Mouse (Mus musculus) common myeloid progenitor, adult 5-6 weeks (primary cell): ENCODE results near the gene Actr5. TPM values are rescaled to one million over a fixed set of nuclear protein-coding genes. Genes with fewer than 3 reads are reported as not detected.

Experiments used
- ATAC-seq: replicated peaks from 2 replicates; pipeline ENCODE4 v1.8.0; 2016; ENCODE audit warnings: low read depth, mild to moderate bottlenecking, moderate TSS enrichment, inconsistent platforms; ENCODE audit not compliant: poor library complexity, severe bottlenecking
- total RNA-seq: library from RNA; stranded (forward); fragments of 200-1000, 187-1606 nt; gene quantifications from 2 replicates; pipeline ENCODE4 v1.2.3, GENCODE M21; 2017

Gene Actr5
- 14.7 and 15.3 TPM in 2 replicates for total RNA-seq

GRCm38 (mm10) chr2:158624718-158625222 lies at the start of gene Actr5:
Actr5 (plus strand) TSS chr2:158624888.
- peak; percentile 96 for ATAC-seq

- ATAC-seq, result no peak
Measured at GRCm38 (mm10) chr2:158579979-158580378, 44.7 kb upstream of the Actr5 start.

GRCm38 (mm10) chr2:158584621-158585358 lies 39.9 kb upstream of the Actr5 start:
- 0 out of 2 replicates have a peak, but pooled peaks have one; percentile 15 for ATAC-seq

- no peak for ATAC-seq
Measured at GRCm38 (mm10) chr2:158588524-158589271, 36.0 kb upstream of the Actr5 start.

DNA sequence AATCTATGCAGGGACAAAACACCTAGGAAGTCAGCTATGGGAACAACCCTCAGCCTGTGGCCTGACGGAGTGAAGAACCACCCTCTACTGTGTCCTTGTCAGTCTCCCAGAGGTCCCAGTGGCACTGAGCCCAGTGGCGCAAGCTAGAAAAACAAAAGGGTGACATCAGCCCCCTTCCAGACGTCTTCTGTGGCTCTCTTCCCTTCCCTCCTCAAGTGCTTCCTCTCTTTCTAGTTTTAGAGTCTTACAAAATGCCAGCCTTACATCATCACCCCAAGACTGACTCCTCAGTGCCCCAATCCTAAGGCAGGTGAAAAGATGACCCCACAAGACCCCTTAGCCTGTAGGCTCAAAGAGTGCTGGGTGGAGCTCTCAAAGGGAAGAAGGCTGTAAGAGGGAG lies 34.2 kb upstream of the Actr5 start:
- ATAC-seq, result no peak

- no peak for ATAC-seq
Measured at GRCm38 (mm10) chr2:158591286-158591685, 33.4 kb upstream of the Actr5 start.

DNA sequence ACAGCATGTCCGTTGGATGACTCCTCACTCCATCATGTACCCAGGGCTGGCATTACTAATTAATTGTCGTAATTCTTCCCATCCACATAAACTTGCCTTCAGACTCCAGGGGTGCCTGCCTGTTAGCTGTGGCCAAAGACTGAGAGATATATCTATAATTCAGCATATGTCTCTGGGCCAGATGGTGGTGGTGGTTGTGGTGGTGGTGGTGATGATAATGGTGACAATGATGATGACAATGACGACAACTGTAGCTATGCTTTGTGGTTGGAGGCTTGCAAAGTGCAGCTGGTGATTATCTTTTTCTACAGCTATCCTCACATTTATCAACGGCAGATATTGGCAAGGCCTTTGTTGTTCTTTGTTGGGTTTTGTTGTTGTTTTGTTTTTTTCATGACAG lies 31.3 kb upstream of the Actr5 start:
- no peak for ATAC-seq

- ATAC-seq, result peak; percentile 52; the same call in 1 of the 2 replicates
Measured at GRCm38 (mm10) chr2:158595103-158595502, 29.6 kb upstream of the Actr5 start.

DNA sequence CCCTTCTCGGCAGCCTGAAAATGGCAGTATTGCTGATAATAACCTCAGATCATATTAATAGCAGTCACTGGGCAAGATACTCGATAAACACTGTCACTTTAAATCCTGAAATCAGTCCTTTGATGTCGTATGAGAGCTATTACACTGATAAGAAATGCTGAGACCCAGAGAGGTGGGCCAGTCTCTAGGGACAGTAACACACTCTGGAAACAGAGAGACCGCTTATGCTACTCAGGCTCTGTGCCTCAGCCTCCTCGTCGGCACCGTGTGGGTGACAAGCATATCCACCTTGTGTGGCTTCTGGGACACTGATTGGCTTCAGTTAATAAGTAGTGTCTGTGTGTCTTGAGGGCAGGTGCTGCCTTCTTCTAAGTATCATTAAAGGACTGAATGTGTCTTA lies 29.1 kb upstream of the Actr5 start:
- no peak for ATAC-seq

- ATAC-seq, result peak; percentile 89
Measured at GRCm38 (mm10) chr2:158596803-158597202, 27.9 kb upstream of the Actr5 start.

DNA sequence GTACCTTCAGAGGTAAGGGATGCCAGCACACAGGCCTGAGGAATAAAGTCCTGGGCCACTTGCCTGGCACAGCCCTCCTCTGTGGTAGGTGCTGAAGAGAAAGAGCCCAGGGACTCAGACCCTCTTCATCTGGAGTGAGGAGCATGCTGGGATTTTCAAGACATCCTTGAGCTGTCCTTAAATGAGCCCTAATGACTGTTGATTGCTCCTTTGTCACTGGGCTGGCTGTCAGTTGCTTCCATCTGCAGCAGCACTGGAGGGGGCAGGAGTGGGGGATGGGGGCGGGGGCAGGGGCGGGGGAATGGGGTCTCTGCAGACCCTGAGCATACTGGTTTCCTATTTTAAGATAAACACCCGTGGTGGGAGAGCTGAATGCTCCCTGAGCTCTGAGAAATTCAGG lies 24.2 kb upstream of the Actr5 start:
- no peak for ATAC-seq

DNA sequence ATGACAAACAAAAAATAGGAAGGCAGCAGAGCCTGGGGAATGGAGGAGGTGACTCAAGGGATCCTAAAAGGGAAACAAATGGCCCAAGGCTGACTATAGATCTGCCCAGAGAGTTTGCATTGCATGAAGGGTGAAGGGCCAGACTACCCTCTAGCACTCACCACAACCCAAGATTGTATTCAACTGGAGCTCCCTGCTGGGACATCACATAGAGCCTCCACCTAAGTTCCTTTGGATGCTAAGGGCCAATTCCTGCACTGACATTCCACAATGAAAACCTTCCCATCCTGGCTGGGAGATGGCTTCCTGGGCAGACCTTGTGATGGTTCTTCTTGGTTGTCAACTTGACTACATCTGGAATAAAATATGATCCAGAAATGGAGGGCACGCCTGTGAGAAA lies 23.4 kb upstream of the Actr5 start:
- no peak for ATAC-seq

DNA sequence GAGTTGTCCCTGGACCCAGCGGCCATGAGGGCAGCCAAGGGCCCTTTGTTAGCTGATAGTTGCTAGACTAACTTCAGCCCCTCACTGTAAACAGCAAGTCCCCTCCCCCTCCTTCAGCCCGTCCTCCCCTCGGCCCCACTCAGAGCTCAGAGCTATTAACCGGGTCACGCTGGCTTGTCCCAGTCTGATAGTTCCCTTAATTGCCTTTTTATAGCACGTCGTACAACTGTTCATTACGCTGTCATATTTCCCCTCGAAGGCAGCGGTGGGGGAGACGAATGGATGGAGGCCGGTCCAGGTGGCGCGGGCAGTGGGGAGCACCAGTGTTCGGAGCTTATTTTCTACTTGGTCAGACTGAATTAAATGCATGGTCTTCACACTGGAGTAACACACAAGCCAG lies 22.0 kb upstream of the Actr5 start:
- ATAC-seq, result no peak

GRCm38 (mm10) chr2:158606511-158606964 lies 18.1 kb upstream of the Actr5 start:
- ATAC-seq, result peak; percentile 71

DNA sequence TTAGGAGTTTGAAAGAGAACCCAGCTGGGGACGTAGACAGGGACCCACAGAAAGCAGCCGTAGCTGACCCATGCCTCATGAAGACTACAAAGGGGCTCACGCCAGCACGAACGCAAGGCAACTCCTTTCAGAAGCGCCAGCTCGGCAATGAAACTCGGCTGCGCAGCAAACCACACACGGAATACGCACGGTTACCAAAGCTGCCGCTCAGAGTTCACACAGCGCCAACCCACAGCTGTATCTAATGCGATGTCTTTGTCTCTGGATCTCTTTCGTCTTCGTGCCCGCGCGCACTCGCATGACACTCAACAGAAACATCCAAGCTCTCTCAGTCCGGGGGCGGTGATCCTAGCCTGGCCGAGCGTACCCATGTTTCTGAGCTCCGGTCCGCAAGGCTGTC lies 15.0 kb upstream of the Actr5 start:
- ATAC-seq, result no peak

DNA sequence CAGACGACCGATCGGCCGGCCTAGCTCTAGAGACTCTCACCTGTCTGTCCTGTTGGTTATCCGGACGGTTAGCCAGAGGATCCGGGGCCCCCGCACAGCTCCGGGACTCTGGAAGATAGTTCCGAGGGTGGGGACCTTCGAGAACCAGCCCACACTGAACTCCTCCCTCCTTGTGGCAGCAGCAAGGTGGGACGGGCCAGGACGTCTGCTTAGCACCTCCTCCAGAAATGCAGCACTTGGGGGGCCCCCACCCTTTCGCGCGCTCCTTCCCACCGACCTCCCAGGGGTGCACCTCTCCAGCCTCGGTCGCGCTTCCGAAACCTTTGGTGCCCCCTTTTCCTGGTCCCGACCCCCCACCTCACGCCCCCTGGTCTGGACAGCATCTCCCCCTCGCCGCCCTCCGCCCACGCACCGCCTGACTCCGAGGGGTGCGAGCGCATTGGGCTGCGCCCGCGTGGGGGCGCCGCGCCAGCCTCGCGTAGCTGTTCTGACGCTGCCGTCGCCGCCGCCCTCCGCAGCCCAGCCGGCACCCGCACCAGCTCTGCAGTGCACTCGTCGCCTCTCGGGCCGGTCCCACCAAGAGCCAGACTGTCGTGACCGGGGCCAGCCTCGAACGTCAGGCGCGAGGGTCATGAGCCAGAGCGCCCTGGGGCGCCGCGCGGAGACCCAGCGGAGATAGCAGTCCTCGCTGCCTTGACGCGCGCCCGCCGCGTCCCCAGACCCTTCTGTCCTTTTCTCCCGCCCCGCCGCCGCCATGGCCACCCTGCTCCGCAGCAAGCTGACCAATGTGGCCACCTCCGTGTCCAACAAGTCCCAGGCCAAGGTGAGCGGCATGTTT lies 14.0 kb upstream of the Actr5 start, which contains the start of gene Slc32a1:
Gene Slc32a1, plus strand, starts transcription at position 280 of the 838 bp plus-strand sequence.
- no peak for ATAC-seq

DNA sequence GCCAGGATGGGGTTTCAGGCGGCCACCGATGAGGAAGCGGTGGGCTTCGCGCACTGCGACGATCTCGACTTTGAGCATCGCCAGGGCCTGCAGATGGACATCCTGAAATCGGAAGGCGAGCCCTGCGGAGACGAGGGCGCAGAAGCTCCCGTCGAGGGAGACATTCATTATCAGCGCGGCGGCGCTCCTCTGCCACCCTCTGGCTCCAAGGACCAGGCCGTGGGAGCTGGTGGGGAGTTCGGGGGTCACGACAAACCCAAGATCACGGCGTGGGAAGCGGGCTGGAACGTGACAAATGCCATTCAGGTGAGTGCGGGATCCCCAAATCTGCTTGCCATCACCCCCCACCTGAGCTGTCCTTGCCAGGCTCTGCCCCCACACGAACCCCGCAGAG lies 13.4 kb upstream of the Actr5 start:
- ATAC-seq, result no peak

- no peak for ATAC-seq
Measured at GRCm38 (mm10) chr2:158611726-158612670, 12.7 kb upstream of the Actr5 start.

DNA sequence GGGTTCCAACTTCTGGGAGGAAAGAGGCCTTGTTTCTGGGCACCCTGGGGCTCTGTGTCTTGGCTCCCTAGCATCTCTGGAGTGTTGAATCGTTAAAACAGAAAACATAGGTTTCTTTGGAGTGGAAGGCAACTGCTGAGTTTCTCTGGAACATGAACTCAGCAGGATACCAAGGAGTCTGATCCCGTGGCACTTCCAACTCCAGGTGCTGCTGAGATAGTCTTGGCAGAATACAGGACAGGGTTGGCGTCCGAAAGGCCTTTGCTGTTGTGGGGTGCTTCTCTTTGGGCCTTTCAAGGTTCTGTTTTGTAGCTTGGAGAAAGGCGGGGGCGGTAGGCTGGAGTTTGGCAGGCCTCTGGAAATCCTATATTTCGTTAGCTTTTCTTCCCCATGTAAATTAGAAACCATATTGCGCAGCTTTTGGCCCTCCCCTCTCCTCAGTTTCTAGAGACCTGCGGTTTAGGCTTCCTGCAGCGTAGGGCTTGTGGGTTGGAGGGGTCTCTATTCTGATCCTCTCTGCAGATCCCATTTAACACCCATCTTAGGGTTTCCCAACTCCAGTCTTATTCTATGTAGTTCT lies 11.9 kb upstream of the Actr5 start:
- 0 out of 2 replicates have a peak, but pooled peaks have one; percentile 4 for ATAC-seq
